Mouse (Mus musculus) C2C12 (cell line): Measurements from ENCODE around the gene Fam181a.

Experiments
- CEBPB ChIP-seq: IDR thresholded peaks from one replicate; pipeline ENCODE4 v1.6.1; 2011; ENCODE audit warnings: low read depth, mild to moderate bottlenecking, control low read depth, moderate library complexity
- MAX ChIP-seq: IDR thresholded peaks from one replicate; pipeline ENCODE4 v1.6.1; 2011; ENCODE audit warnings: mild to moderate bottlenecking, control low read depth

DNA sequence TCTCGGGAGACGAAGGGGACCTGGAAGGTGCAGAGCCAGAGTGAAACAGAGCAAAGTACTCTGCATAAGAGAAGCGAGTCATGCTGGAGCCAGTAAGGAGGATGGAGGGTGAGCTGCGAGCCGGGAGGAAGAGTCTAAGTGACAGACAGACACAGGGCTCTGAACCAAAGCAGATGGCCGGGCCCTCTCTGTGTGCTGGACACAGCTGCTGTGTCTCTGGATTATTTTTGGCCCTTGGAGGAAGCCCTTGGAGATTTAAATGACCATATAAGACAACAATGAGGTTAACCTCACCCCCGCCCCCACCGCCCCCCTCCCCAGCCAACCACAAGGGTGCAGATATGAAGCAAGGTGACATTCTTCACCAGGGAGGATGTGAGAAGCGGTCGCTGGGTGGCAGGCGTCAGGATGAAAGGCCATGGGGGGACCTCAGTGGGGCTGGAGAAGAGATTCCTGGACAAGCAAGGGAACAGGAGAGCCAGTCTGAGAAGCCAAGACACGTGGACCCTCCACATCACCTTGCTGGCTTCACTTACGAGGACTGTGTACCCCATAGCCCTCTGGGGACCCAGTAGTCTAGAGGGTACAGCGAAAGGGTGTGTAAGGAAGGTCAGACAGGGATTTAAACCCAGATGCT is 27.5 kb downstream of the Fam181a start:
- no peak for TF ChIP-seq MAX
- no peak for TF ChIP-seq CEBPB
